Mouse (Mus musculus) midbrain, embryonic 14.5 days (tissue): ENCODE data around the gene Atp8a2. TPM values are rescaled to one million over a fixed set of nuclear protein-coding genes. Genes with fewer than 3 reads are reported as not detected.

ENCODE experiments used
- ATAC-seq: fragments of 200-750 bp; cut with Nextera tagmentation; 2 replicates; pipeline ENCODE4 v1.8.0; 2017; ENCODE audit warnings: moderate number of reproducible peaks, moderate library complexity; ENCODE audit not compliant: low FRiP score, low TSS enrichment
- DNase-seq: peaks from one replicate; pipeline ENCODE4 v3.0.0-alpha.2; 2015
- H3K27ac ChIP-seq: fragments of 300-500 bp; sonication (generic); replicated peaks from 2 replicates; pipeline ENCODE4 v1.5.1; 2014; ENCODE audit warnings: mild to moderate bottlenecking, low read depth, low read length, moderate library complexity
- H3K27me3 ChIP-seq: fragments of 300-500 bp; sonication (generic); 2 replicates; pipeline ENCODE4 v1.6.1; 2014; ENCODE audit warnings: low read length, control low read depth, mixed read lengths; ENCODE audit not compliant: control insufficient read depth, insufficient read depth
- H3K36me3 ChIP-seq: fragments of 300-500 bp; sonication (generic); 2 replicates; pipeline ENCODE4 v1.6.1; 2014; ENCODE audit warnings: low read length, control low read depth; ENCODE audit not compliant: control insufficient read depth, insufficient read depth
- H3K4me1 ChIP-seq: fragments of 300-500 bp; sonication (generic); 2 replicates; pipeline ENCODE4 v1.6.1; 2014; ENCODE audit warnings: mild to moderate bottlenecking, antibody characterized with exemption, low read length, control low read depth; ENCODE audit not compliant: control insufficient read depth, insufficient read depth
- H3K4me2 ChIP-seq: fragments of 300-500 bp; sonication (generic); 2 replicates; pipeline ENCODE4 v1.6.1; 2014; ENCODE audit warnings: mild to moderate bottlenecking, low read length, moderate library complexity
- H3K4me3 ChIP-seq: fragments of 300-500 bp; sonication (generic); replicated peaks from 2 replicates; pipeline ENCODE4 v1.5.1; 2014; ENCODE audit warnings: low read depth, low read length
- H3K9ac ChIP-seq: fragments of 300-500 bp; sonication (generic); replicated peaks from 2 replicates; pipeline ENCODE4 v1.6.1; 2014; ENCODE audit warnings: mild to moderate bottlenecking, low read length, moderate library complexity
- H3K9me3 ChIP-seq: fragments of 300-500 bp; sonication (generic); 2 replicates; pipeline ENCODE4 v1.6.1; 2016; ENCODE audit warnings: low read length, control low read depth, mixed read lengths; ENCODE audit not compliant: control insufficient read depth
- WGBS: fragments of 180-500 bp; shearing (Covaris S2); extraction: QIAGEN DNeasy Blood & Tissue Kit; methylation state at CpG from one replicate; pipeline ENCODE4 v1.1.7; 2014; 5-methylcytosine and 5-hydroxymethylcytosine counted together
- polyA plus RNA-seq: library from polyadenylated mRNA; unstranded; fragments of >200 nt; fragmentation: Nextera tagmentation; extraction: Ambion mirVana; gene quantifications from 2 replicates; pipeline ENCODE4 v1.2.1, GENCODE M21; 2014

Atp8a2 gene
- polyA plus RNA-seq, 1 experiment from 2014 or later = 37.1 TPM

DNA sequence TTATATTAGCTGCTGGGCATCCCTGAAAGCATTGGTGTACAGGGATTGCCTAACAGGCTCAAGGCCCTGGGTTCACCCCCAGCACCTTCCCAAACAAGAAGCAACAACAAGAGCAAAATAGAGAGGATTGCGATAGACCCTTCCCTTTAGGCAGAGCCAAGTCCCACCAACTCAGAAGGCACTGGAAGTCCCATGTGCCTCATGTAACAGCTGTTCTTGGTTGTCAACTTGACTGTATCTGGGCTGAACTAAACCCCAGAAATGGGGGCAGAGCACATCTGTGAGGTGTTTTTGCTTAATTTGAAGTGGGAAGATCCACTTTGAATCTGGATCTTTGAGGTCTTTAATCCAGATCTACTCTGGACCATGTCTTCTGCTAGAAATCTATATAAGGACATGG, 539.9 kb downstream of the Atp8a2 start:
- no peak for DNase-seq
- Histone ChIP-seq H3K4me2 (no peak overlapping the region), H3K4me1 (no peaks in the 10 kb centered on the region), H3K9ac (no peak overlapping the region), H3K27ac (no peak overlapping the region), H3K36me3 (no peaks in the 10 kb centered on the region), H3K9me3 (no peaks in the 10 kb centered on the region; the same call in 1 of the 2 replicates), H3K4me3 (no peak overlapping the region), H3K27me3 (no peaks in the 10 kb centered on the region)
- no peak for ATAC-seq
- 100% methylated on average over 1 of the region's 1 CpGs for WGBS

DNA sequence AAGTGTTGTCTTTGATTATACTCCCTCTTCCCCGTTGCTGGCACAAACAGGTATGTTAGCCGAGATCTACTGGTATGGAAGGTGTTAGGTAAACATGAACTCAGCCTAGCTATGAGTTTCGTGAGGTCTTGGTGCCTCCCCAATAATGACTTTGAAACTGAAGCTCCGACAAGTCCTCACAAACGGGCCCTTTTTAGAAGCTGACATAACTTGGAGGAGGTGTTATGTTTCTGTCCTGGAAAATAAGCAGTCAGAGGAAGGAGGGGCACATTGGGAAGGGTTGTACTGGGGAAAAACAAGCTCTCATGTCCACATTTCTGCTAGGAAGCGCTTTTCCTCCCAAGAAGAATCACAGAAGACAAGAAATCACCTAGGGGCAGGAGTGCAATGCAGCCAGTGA, 540.4 kb downstream of the Atp8a2 start:
- H3K4me2 ChIP-seq = no peak overlapping the region
- H3K27ac ChIP-seq = no peak overlapping the region
- WGBS = 89% methylated on average over 6 of the region's 6 CpGs
- H3K36me3 ChIP-seq = no peaks in the 10 kb centered on the region
- H3K9ac ChIP-seq = no peak overlapping the region
- no peak for DNase-seq
- no peak overlapping the region for H3K4me3 ChIP-seq
- H3K9me3 ChIP-seq = no peaks in the 10 kb centered on the region; the same call in 1 of the 2 replicates
- no peak for ATAC-seq
- no peaks in the 10 kb centered on the region for H3K27me3 ChIP-seq
- H3K4me1 ChIP-seq = no peaks in the 10 kb centered on the region

DNA sequence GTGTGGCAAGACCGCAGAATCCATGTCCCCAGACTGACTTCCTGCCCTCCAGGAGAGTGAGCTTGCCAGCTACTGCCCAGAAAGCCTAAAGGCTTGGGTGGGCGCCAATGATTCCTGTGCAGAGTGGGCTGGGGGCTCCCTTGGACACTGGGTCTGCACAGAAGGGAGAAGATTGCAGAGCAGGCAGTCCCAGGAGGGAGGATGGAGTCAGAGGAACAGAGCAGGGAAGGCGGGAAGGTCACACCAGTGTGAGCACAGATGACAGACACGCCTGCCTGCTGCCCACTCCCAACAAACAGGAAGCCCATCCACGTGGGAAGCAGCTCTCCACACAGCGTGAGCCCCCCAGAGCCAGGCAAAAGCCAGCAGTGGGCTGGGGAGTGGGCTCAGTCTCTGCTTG, 547.6 kb downstream of the Atp8a2 start:
- no peak overlapping the region for H3K9ac ChIP-seq
- DNase-seq = no peak
- no peak; the same call in 1 of the 2 replicates for ATAC-seq
- H3K27ac ChIP-seq = no peak overlapping the region
- H3K4me2 ChIP-seq = no peak overlapping the region
- H3K4me3 ChIP-seq = no peak overlapping the region
- no peaks in the 10 kb centered on the region; the same call in 1 of the 2 replicates for H3K27me3 ChIP-seq
- H3K9me3 ChIP-seq = no peaks in the 10 kb centered on the region
- H3K4me1 ChIP-seq = no peaks in the 10 kb centered on the region
- WGBS = 78% methylated on average over 6 of the region's 6 CpGs
- 0 out of 2 replicates have a peak, but pooled peaks cover 6% of the 10 kb centered on the region for H3K36me3 ChIP-seq

DNA sequence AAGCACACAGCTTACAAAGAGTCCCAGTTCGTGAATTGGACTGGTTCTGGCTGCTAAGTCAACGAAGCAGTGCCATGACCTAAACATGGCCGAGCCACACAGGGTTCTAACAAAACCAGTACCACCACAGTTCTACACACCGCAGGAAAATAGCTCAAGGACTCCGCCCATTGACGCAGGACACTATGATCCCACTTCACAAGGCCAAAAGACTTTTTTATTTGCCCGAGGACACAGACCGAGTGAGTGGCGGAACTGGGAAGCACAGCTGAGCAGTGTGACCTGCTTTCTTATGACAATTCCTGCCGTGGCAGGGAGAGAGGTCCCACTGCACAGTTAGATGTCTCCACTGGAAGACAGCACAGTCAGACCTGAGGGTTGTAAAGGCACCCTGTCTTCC, 548.4 kb downstream of the Atp8a2 start:
- H3K9me3 ChIP-seq = no peaks in the 10 kb centered on the region
- no peaks in the 10 kb centered on the region; the same call in 1 of the 2 replicates for H3K27me3 ChIP-seq
- DNase-seq (no peak), ATAC-seq (no peak)
- no peak overlapping the region for H3K4me2 ChIP-seq
- no peaks in the 10 kb centered on the region for H3K4me1 ChIP-seq
- H3K4me3 ChIP-seq = no peak overlapping the region
- no peak overlapping the region for H3K27ac ChIP-seq
- H3K9ac ChIP-seq = no peak overlapping the region
- H3K36me3 ChIP-seq = 0 out of 2 replicates have a peak, but pooled peaks cover 6% of the 10 kb centered on the region
- WGBS = 78% methylated on average over 10 of the region's 10 CpGs

DNA sequence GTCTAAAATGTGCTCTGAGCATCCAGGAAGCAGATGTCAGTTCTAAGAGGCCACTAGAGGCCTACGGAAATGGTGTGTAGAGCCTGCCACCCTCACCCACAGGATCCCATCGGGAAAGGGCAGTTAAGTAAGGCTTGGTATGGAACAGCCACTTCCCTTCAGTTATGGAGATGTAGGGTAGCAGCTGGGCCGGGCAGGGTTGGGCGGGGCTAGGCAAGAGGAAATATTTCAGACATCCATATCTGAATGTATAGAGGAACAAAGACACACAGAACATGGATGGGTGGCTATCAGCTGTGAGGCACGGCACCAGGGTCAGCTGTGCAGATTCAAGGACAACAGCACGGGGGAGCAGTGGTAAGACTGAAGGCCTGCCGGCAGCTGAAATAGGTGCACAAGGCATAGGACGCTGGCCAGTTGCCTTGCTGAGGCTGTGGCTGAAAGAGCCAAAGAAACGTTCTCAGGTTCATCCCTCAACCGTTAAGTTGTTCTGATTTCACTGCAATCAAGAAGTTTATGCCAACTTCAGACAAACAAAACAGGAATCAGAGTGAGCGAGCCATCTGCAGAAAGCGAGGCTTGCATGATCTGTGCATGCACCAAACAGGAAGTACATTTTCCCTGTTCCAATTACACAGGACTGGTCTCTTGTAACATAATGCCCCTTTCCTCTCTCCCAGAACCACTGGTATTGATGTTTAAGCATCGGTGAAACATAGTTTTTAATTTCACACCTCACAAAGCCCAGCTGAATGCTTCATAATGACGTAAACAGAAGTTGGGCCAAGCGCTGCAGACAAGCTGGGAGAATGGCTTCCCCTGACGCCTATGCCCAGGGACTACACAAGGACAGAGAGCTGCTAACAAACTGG, 549.9 kb downstream of the Atp8a2 start:
- no peaks in the 10 kb centered on the region; the same call in 1 of the 2 replicates for H3K27me3 ChIP-seq
- H3K9ac ChIP-seq = no peak overlapping the region
- no peak overlapping the region for H3K27ac ChIP-seq
- no peak overlapping the region for H3K4me3 ChIP-seq
- no peaks in the 10 kb centered on the region for H3K4me1 ChIP-seq
- H3K9me3 ChIP-seq = no peaks in the 10 kb centered on the region
- H3K36me3 ChIP-seq = 0 out of 2 replicates have a peak, but pooled peaks cover 6% of the 10 kb centered on the region
- ATAC-seq (no peak), DNase-seq (no peak)
- WGBS = 77% methylated on average over 16 of the region's 16 CpGs
- no peak overlapping the region for H3K4me2 ChIP-seq

DNA sequence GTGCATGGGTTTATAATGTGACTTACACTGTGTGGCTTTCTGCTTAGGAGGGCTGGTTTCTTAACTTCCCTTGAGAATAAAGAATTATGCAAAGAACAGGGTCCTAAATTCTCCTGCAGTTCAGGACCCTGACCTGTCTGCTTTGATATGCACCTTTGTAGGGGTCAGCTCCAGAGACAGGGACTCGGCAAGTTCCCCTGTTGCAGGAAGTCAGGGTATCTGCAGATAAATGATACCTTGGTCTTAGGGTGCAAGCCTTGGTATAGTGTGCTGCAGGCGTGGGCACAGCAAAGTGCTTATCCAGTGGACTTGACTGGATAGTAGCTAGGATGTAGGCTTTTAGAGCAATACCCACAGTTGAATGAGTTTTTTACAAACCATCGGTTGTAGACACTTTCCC, 552.1 kb downstream of the Atp8a2 start:
- no peak overlapping the region for H3K9ac ChIP-seq
- H3K36me3 ChIP-seq = 0 out of 2 replicates have a peak, but pooled peaks cover 6% of the 10 kb centered on the region
- no peaks in the 10 kb centered on the region for H3K4me1 ChIP-seq
- no peaks in the 10 kb centered on the region for H3K9me3 ChIP-seq
- no peak overlapping the region for H3K27ac ChIP-seq
- H3K27me3 ChIP-seq = no peaks in the 10 kb centered on the region; the same call in 1 of the 2 replicates
- H3K4me3 ChIP-seq = no peak overlapping the region
- no peak for DNase-seq
- no peak for ATAC-seq
- WGBS = 83% methylated on average over 3 of the region's 3 CpGs
- no peak overlapping the region for H3K4me2 ChIP-seq

DNA sequence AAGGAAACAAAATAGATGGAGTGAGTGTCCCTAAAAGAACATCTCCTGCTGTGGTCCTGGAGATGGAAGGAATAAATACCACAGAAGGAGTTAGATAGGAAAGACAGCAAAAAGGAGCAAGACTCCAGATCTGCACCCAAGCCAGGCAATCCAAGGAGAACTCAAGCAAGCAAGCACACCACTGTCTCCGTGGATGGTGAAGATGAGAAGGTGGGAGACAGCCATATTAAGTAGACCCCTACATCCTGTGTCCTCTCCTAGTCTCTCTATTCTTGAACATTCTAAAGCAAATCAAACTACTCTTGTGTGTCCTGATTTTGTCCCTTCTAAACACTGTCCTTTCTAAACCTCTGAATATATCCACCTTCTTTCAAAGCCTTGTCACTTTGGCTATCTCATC, 552.8 kb downstream of the Atp8a2 start:
- DNase-seq (no peak), ATAC-seq (no peak)
- Histone ChIP-seq H3K9ac (no peak overlapping the region), H3K4me3 (no peak overlapping the region), H3K4me1 (no peaks in the 10 kb centered on the region; the same call in 1 of the 2 replicates), H3K9me3 (no peaks in the 10 kb centered on the region), H3K27me3 (no peaks in the 10 kb centered on the region; the same call in 1 of the 2 replicates), H3K36me3 (0 out of 2 replicates have a peak, but pooled peaks cover 6% of the 10 kb centered on the region), H3K27ac (no peak overlapping the region), H3K4me2 (no peak overlapping the region)
- WGBS = 84% methylated on average over 1 of the region's 1 CpGs

DNA sequence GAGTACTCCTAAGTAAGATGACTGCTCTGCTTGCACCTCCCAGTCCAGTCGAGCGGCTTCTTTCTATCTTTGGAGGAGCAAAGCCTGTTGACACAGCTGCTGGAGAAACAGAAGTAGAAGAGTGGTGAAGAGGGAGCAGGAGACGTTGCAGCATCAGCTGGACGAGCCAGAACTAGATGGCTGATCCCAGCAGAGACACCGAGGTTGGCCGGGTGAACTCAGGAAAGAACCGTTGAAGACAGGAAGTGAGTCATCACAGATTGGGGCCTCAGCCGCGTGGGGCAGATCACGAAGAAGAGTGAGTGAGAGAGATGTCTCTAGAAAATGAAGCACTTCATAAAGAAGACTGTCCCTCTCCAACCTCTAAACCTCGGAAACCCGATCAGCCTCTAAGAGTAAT, 553.4 kb downstream of the Atp8a2 start:
- H3K4me3 ChIP-seq = no peak overlapping the region
- ATAC-seq (no peak), DNase-seq (no peak)
- H3K27me3 ChIP-seq = no peaks in the 10 kb centered on the region; the same call in 1 of the 2 replicates
- WGBS = 87% methylated on average over 12 of the region's 12 CpGs
- H3K27ac ChIP-seq = no peak overlapping the region
- H3K4me2 ChIP-seq = no peak overlapping the region
- no peak overlapping the region for H3K9ac ChIP-seq
- no peaks in the 10 kb centered on the region; the same call in 1 of the 2 replicates for H3K4me1 ChIP-seq
- H3K9me3 ChIP-seq = no peaks in the 10 kb centered on the region
- H3K36me3 ChIP-seq = 0 out of 2 replicates have a peak, but pooled peaks cover 6% of the 10 kb centered on the region
